Mouse (Mus musculus): ENCODE measurements around the gene Ccdc169. TPM values are rescaled to one million over a fixed set of nuclear protein-coding genes. Genes with fewer than 3 reads are reported as not detected.

Gene Ccdc169
- polyA plus RNA-seq, 1 experiment from 2014 or later = not detected

GRCm38 (mm10) chr3:55095968-55096654 lies 41.0 kb upstream of the Ccdc169 start:
- H3K9ac ChIP-seq (replicated peaks; ENCODE audit: low read depth) = no peak overlapping the region
- ATAC-seq (no peak; the same call in 1 of the 2 replicates), DNase-seq (ENCODE audit: low spot score) (peak; percentile 54)
- H3K9me3 ChIP-seq (ENCODE audit: low read length) = no peaks in the 10 kb centered on the region
- no peak overlapping the region for H3K4me3 ChIP-seq (ENCODE audit: low read depth, low read length)
- H3K4me1 ChIP-seq (ENCODE audit: insufficient read depth, low read depth, low read length) = no peaks in the 10 kb centered on the region
- TF ChIP-seq CTCF (IDR thresholded peaks at IDR 0.05) (peak; percentile 18; the same call in 1 of the 2 replicates), EP300 (IDR thresholded peaks at IDR 0.05) (no peak)
- H3K36me3 ChIP-seq (ENCODE audit: insufficient read depth, low read length) = no peaks in the 10 kb centered on the region
- no peak overlapping the region for H3K27ac ChIP-seq (ENCODE audit: low read length)
- H3K27me3 ChIP-seq (replicated peaks; ENCODE audit: insufficient read depth, low read length) = no peaks in the 10 kb centered on the region
- no peak overlapping the region for H3K4me2 ChIP-seq (replicated peaks; ENCODE audit: low read depth, low read length)
- WGBS = 27% methylated on average over 8 of the region's 8 CpGs

- Histone ChIP-seq H3K36me3 (ENCODE audit: insufficient read depth, low read length) (no peaks in the 10 kb centered on the region), H3K4me1 (ENCODE audit: insufficient read depth, low read depth, low read length) (no peaks in the 10 kb centered on the region), H3K27ac (ENCODE audit: low read length) (no peak overlapping the region), H3K9ac (replicated peaks; ENCODE audit: low read depth) (no peak overlapping the region), H3K9me3 (ENCODE audit: low read length) (no peaks in the 10 kb centered on the region), H3K27me3 (replicated peaks; ENCODE audit: insufficient read depth, low read length) (no peaks in the 10 kb centered on the region), H3K4me3 (ENCODE audit: low read depth, low read length) (no peak overlapping the region), H3K4me2 (replicated peaks; ENCODE audit: low read depth, low read length) (no peak overlapping the region)
- DNase-seq (ENCODE audit: low spot score) (no peak), ATAC-seq (no peak)
- no peak for TF ChIP-seq EP300 (IDR thresholded peaks at IDR 0.05)
- no peak for TF ChIP-seq CTCF (IDR thresholded peaks at IDR 0.05)
- 46% methylated on average over 2 of the region's 2 CpGs for WGBS
Measured at GRCm38 (mm10) chr3:55096655-55097005, 40.5 kb upstream of the Ccdc169 start.

- Histone ChIP-seq H3K27me3 (replicated peaks; ENCODE audit: insufficient read depth, low read length) (no peaks in the 10 kb centered on the region), H3K36me3 (ENCODE audit: insufficient read depth, low read length) (no peaks in the 10 kb centered on the region), H3K9ac (replicated peaks; ENCODE audit: low read depth) (no peak overlapping the region), H3K27ac (ENCODE audit: low read length) (no peak overlapping the region), H3K4me2 (replicated peaks; ENCODE audit: low read depth, low read length) (no peak overlapping the region), H3K4me1 (ENCODE audit: insufficient read depth, low read depth, low read length) (no peaks in the 10 kb centered on the region), H3K9me3 (ENCODE audit: low read length) (no peaks in the 10 kb centered on the region), H3K4me3 (ENCODE audit: low read depth, low read length) (no peak overlapping the region)
- no peak for TF ChIP-seq CTCF (IDR thresholded peaks at IDR 0.05)
- no peak for TF ChIP-seq EP300 (IDR thresholded peaks at IDR 0.05)
- ATAC-seq = no peak
- 81% methylated on average over 2 of the region's 2 CpGs for WGBS
- no peak for DNase-seq (ENCODE audit: low spot score)
Measured at GRCm38 (mm10) chr3:55097186-55097585, 40.0 kb upstream of the Ccdc169 start.

GRCm38 (mm10) chr3:55098014-55098413 lies 39.1 kb upstream of the Ccdc169 start:
- WGBS = 77% methylated on average over 2 of the region's 2 CpGs
- Histone ChIP-seq H3K9ac (replicated peaks; ENCODE audit: low read depth) (no peak overlapping the region), H3K4me3 (ENCODE audit: low read depth, low read length) (no peak overlapping the region), H3K36me3 (ENCODE audit: insufficient read depth, low read length) (no peaks in the 10 kb centered on the region), H3K4me1 (ENCODE audit: insufficient read depth, low read depth, low read length) (no peaks in the 10 kb centered on the region), H3K9me3 (ENCODE audit: low read length) (no peaks in the 10 kb centered on the region), H3K27me3 (replicated peaks; ENCODE audit: insufficient read depth, low read length) (no peaks in the 10 kb centered on the region), H3K27ac (ENCODE audit: low read length) (no peak overlapping the region), H3K4me2 (replicated peaks; ENCODE audit: low read depth, low read length) (no peak overlapping the region)
- no peak for DNase-seq (ENCODE audit: low spot score)
- TF ChIP-seq EP300 (IDR thresholded peaks at IDR 0.05) = no peak
- no peak for TF ChIP-seq CTCF (IDR thresholded peaks at IDR 0.05)
- ATAC-seq = no peak

GRCm38 (mm10) chr3:55098990-55099389 lies 38.1 kb upstream of the Ccdc169 start:
- no peak overlapping the region for H3K4me3 ChIP-seq (ENCODE audit: low read depth, low read length)
- H3K9me3 ChIP-seq (ENCODE audit: low read length) = no peaks in the 10 kb centered on the region
- H3K27me3 ChIP-seq (replicated peaks; ENCODE audit: insufficient read depth, low read length) = no peaks in the 10 kb centered on the region
- 46% methylated on average over 11 of the region's 11 CpGs for WGBS
- H3K4me2 ChIP-seq (replicated peaks; ENCODE audit: low read depth, low read length) = no peak overlapping the region
- no peaks in the 10 kb centered on the region for H3K36me3 ChIP-seq (ENCODE audit: insufficient read depth, low read length)
- TF ChIP-seq CTCF (IDR thresholded peaks at IDR 0.05) = no peak
- TF ChIP-seq EP300 (IDR thresholded peaks at IDR 0.05) = no peak
- H3K27ac ChIP-seq (ENCODE audit: low read length) = no peak overlapping the region
- H3K9ac ChIP-seq (replicated peaks; ENCODE audit: low read depth) = no peak overlapping the region
- ATAC-seq (no peak), DNase-seq (ENCODE audit: low spot score) (no peak)
- no peaks in the 10 kb centered on the region for H3K4me1 ChIP-seq (ENCODE audit: insufficient read depth, low read depth, low read length)

GRCm38 (mm10) chr3:55101092-55101491 lies 36.0 kb upstream of the Ccdc169 start:
- ATAC-seq = no peak
- Histone ChIP-seq H3K9me3 (ENCODE audit: low read length) (no peaks in the 10 kb centered on the region), H3K4me2 (replicated peaks; ENCODE audit: low read depth, low read length) (no peak overlapping the region), H3K27ac (ENCODE audit: low read length) (no peak overlapping the region), H3K27me3 (replicated peaks; ENCODE audit: insufficient read depth, low read length) (no peaks in the 10 kb centered on the region), H3K4me1 (ENCODE audit: insufficient read depth, low read depth, low read length) (no peaks in the 10 kb centered on the region), H3K9ac (replicated peaks; ENCODE audit: low read depth) (no peak overlapping the region), H3K36me3 (ENCODE audit: insufficient read depth, low read length) (no peaks in the 10 kb centered on the region), H3K4me3 (ENCODE audit: low read depth, low read length) (no peak overlapping the region)
- TF ChIP-seq EP300 (IDR thresholded peaks at IDR 0.05) (no peak), CTCF (IDR thresholded peaks at IDR 0.05) (no peak)
- DNase-seq (ENCODE audit: low spot score) = no peak

Data from lung, postnatal 0 days (tissue).